Mouse (Mus musculus) bone marrow macrophage, adult 2 months (primary cell): Measurements from ENCODE around the gene Tmem104. TPM values are rescaled to one million over a fixed set of nuclear protein-coding genes. Genes with fewer than 3 reads are reported as not detected.

Source experiments
- H3K27ac ChIP-seq: 2 replicates; pipeline ENCODE4 v1.5.1; 2012; ENCODE audit warnings: low read depth, low read length; ENCODE audit not compliant: insufficient read depth
- H3K4me1 ChIP-seq: 2 replicates; pipeline ENCODE4 v1.6.1; 2012; ENCODE audit warnings: low read length; ENCODE audit not compliant: control insufficient read depth, insufficient read depth
- H3K4me3 ChIP-seq: 2 replicates; pipeline ENCODE4 v1.5.1; 2012; ENCODE audit warnings: mild to moderate bottlenecking, low read length, moderate library complexity; ENCODE audit not compliant: insufficient read depth
- CTCF ChIP-seq: IDR thresholded peaks from 2 replicates; pipeline ENCODE4 v1.5.1; 2012; ENCODE audit warnings: low read depth, mild to moderate bottlenecking, low read length, moderate library complexity
- POLR2A ChIP-seq: IDR thresholded peaks from 2 replicates; pipeline ENCODE4 v1.6.1; 2012; ENCODE audit warnings: mild to moderate bottlenecking, low read depth, low read length, borderline replicate concordance
- polyA plus RNA-seq: library from polyadenylated mRNA; stranded (reverse); fragments of >200 nt; gene quantifications from 2 replicates; pipeline ENCODE4 v1.2.4, GENCODE M21; 2012; ENCODE audit not compliant: missing spikeins, insufficient read depth, insufficient read length

Tmem104 gene
- polyA plus RNA-seq, 1 experiment: 42.7 TPM

GRCm38 (mm10) chr11:115157933-115158719, 29.2 kb upstream of the Tmem104 start:
- H3K4me1 ChIP-seq: peaks cover 27% of the 10 kb centered on the region
- TF ChIP-seq CTCF (no peak), POLR2A (no peak)
- H3K4me3 ChIP-seq: no peak overlapping the region
- peak overlapping the region; percentile 24 for H3K27ac ChIP-seq

DNA sequence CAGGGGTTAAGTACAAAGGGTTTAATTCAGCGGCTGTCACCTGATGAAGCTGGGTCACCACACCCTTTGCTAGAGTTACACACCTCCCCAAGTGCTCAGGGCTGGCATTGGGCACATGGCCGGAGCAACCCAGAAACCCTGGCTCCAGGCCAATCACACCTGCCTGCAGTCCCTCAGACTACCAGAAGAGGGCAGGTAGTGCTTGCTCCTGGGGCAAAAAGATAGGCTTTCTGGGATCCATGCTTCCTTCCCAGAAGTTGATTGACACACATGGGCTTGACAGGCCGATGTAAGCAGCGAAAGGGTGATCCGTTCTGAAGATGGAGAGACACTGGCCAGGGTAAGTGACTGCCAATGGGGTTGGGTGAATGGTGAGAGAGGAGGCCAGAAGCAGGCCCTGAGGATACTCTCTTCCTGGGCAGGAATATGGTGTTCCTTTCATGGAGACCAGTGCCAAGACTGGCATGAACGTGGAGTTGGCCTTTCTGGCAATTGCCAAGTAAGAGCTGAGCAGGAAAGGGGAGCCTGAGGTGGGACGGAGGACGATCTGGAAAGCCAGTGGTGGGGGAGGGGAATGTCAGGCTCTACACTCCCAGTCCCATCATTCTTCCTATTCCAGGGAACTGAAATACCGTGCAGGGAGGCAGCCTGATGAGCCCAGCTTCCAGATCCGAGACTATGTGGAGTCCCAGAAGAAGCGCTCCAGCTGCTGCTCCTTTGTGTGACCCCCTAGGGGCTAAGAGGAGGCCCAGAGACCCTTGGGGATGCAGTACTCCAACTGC, 27.1 kb upstream of the Tmem104 start:
- Histone ChIP-seq H3K27ac (no peak overlapping the region), H3K4me1 (peaks cover 27% of the 10 kb centered on the region), H3K4me3 (no peak overlapping the region)
- TF ChIP-seq POLR2A (no peak), CTCF (peak; percentile 63)

- peak overlapping the region; percentile 85 for H3K27ac ChIP-seq
- H3K4me3 ChIP-seq: peak overlapping the region; percentile 28
- TF ChIP-seq CTCF (peak; percentile 99), POLR2A (no peak)
- H3K4me1 ChIP-seq: peaks cover 35% of the 10 kb centered on the region
These were observed 26.3 kb upstream of the Tmem104 start for GRCm38 (mm10) chr11:115160883-115161577.

DNA sequence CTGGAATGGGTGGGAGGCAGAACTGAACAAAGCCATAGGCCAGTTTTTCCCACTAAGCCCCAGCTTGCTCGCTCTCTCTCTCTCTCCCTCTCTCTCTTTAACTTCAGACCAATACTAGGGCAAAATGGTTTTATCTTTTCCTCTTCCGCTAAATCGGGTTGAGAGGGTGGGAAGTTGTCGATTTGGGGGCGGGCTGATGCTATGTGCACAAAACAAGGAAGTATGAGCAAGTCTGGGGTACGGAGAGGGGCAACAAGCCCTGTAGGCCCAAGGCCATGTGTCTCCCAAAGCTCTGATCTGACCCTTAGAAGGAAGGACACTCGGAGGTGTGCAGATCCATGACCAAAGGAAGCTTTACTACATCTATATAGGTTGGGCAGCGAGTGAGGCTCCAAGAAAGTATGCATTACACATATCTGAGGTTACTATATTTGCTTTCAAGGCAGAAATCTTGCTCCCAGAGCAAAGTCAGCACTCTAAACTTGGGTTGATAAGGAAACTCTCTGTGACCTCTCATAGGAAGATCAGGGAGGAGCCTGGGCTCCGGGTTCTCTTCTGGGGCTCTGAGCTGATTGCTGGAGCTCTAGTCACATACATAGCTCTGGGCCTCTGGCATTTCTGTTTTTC, 25.6 kb upstream of the Tmem104 start:
- H3K4me3 ChIP-seq: peak overlapping the region; percentile 28
- H3K4me1 ChIP-seq: peaks cover 41% of the 10 kb centered on the region
- H3K27ac ChIP-seq: peak overlapping the region; percentile 85
- TF ChIP-seq POLR2A: no peak
- no peak for TF ChIP-seq CTCF

GRCm38 (mm10) chr11:115162205-115162601, 25.1 kb upstream of the Tmem104 start:
- Histone ChIP-seq H3K4me1 (peaks cover 42% of the 10 kb centered on the region), H3K4me3 (no peak overlapping the region), H3K27ac (peak overlapping the region; percentile 85)
- TF ChIP-seq POLR2A: no peak
- TF ChIP-seq CTCF: no peak

DNA sequence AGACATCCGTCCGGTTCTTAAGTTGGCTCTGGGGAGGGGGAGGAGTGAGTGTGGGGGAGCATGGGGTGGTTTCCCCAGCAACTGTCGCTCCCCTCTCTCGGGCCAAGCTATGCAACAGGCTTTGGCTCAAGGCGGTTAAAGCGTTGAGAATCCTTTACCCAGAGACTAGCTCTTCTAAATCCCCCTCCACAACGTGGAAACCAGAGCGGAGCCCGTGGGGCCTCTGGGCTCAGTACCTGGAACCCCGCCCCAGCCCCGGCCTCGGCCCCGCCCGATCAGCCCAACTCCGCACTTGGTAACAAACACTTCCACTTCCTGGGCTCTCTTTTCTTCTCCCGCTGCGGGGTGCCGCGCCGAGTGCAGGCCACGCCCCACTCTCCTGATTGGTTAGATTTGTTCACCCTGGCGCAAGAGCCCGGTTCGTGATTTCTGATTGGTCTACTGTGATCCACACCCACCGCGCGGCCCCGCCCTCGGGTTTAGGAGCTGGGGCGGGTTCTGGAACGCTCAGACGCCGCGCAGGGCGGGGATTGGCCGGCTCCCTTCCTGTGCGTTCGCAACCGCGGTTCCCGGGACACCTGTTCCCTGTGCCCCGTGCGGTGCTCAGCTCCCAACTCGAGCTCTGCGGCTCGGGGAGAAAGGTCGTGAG, 24.3 kb upstream of the Tmem104 start, which contains the start of gene Slc9a3r1:
TSS of gene Slc9a3r1 (plus strand) at position 510 of the 649 bp plus-strand sequence.
- Histone ChIP-seq H3K4me1 (peaks cover 39% of the 10 kb centered on the region), H3K4me3 (peak within 1 kb of the TSS; percentile 90), H3K27ac (peak within 1 kb of the TSS; percentile 85)
- TF ChIP-seq POLR2A (peak; percentile 93), CTCF (no peak)

- TF ChIP-seq POLR2A (no peak), CTCF (no peak)
- Histone ChIP-seq H3K27ac (peak overlapping the region; percentile 28), H3K4me1 (peaks cover 34% of the 10 kb centered on the region), H3K4me3 (peak overlapping the region; percentile 90)
These were observed 23.6 kb upstream of the Tmem104 start for GRCm38 (mm10) chr11:115163568-115164150.

DNA sequence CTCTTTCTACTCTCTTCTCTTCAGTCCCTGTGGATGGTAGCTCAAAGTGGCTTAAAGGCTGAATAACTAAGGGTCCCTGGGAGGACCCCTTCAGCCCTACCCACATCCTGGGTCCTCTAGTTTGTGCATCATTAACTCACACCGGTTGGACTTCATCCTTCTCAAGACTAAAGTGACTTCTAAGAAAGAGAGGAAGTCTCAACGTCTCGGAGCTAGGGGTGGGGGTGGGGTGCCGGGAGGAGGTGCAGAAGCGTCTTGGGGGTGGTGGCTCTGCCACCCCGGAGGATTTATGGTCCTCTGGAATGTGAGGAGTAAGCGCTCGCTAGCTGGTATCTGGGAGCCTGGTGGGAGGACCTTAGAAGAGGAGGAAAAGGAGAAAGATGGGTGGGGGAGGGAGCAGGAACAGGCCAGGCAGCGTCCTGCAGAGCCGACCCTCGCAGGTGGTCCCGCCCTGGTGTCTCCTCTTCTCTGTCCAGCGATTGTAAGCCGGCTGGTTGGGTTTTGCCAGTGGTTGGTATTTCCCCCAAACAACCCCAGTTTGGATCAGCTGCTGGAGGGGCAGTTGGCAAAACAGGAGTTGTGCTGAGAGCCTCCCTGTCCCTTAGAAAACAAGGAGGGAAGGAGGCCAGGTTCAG, 22.8 kb upstream of the Tmem104 start:
- H3K4me3 ChIP-seq: peak overlapping the region; percentile 90
- peaks cover 32% of the 10 kb centered on the region for H3K4me1 ChIP-seq
- peak overlapping the region; percentile 14 for H3K27ac ChIP-seq
- no peak for TF ChIP-seq POLR2A
- TF ChIP-seq CTCF: no peak
